Mouse (Mus musculus) olfactory bulb, adult 2 months (tissue): ENCODE measurements at regions not wholly inside any gene's neighbourhood (a gene's known extent, or its start where the extent isn't known, plus 50 kb on each side); places are given as distances from the start of the nearest gene placed in this dataset.

ENCODE experiments used
- CTCF ChIP-seq: fragments of 200-500 bp; IDR thresholded peaks from 2 replicates; pipeline ENCODE4 v1.5.1; 2012; ENCODE audit warnings: low read depth, mild to moderate bottlenecking, low read length, moderate library complexity; ENCODE audit not compliant: insufficient read depth
- POLR2A ChIP-seq: fragments of 200-500 bp; IDR thresholded peaks from 2 replicates; pipeline ENCODE4 v1.6.1; 2012; ENCODE audit warnings: mild to moderate bottlenecking, low read depth, low read length, moderate library complexity; ENCODE audit not compliant: insufficient read depth

DNA sequence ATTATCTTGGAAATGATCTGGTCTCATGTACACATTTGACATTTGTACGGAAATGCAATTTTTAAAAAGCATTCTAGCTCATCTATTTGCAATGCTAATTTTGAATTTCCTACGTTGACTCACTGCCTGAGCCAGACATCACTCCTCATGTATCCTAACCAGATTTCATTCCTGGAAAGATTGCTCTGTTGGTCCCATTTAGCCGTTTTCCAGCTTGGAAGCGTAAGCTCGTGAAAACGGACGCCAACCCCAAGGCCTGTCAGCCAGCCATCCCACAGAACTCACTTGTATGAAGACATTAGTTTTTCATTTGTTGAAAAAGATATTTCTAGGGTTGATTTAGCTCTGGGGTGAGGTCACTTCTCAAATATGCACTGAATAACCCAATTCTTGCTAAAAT is 55.5 kb upstream of the Robo2 start:
- TF ChIP-seq CTCF (no peak), POLR2A (no peak)
